Mouse (Mus musculus): Measurements from ENCODE around the gene Gna12.

Gna12 gene

DNA sequence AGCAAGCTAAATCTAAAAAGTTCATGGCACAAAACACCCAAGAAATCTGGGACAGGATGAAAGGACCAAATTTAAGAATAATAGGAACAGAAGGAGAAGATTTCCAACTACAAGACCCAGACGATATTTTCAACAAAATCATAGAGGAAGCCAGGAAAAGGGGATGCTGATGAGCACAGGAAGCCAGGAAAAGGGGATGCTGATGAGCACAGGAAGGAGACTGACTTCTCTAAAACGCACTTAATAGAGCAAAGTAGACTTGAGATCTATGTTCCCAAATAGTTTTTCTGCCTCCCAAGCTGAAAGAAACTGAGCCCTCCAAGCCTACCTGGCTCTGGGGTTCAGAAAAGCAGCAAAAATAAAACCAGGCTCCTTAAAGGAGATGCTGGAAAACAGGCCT lies 2.8 kb downstream of the Gna12 start:
- DNase-seq (ENCODE audit: low spot score in 2 of 2), result no peak

DNA sequence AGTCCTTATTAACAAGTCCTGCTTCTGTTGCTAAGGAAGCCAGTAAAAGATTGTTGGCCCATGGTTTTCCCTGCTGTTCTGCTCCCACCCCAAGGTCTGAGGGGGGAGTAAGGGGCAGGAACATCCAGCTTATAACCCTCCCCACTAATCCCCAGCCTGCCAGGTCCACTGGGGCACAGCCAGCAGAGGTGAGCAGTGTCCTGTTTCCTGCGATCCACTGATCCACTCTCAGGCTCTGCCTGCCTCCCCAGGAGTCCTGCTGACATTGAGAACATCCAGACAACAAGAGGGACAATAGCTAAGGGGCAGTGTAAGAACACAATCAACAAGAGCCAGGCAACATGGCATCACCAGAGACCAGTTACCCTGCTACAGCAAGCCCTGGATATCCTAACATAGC lies 3.4 kb downstream of the Gna12 start:
- no peak for DNase-seq (ENCODE audit: low spot score in 2 of 2)

DNA sequence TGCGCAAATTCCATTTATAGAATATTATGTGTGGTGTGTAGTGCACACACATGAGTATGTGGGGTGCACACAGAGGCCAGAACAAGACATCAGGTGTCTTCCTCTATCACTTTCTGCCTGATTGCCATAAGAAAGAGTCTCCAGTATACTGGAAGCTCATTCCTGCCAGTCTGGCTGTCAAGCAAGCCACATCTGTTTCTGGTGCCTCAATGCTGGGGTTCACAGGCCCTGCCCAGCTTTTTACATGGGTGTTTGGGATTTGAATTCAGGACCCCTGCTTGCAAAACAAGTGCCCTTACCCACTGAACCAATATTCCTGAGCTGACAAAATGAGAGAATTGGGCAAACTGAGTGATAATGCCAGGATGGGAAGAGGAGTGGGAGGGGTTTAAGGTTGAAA lies 4.1 kb downstream of the Gna12 start:
- DNase-seq (ENCODE audit: low spot score in 2 of 2), result no peak

- DNase-seq (ENCODE audit: low spot score in 2 of 2), result no peak
Measured at GRCm38 (mm10) chr5:140824126-140824525, 6.1 kb downstream of the Gna12 start.

- no peak for DNase-seq (ENCODE audit: low spot score in 2 of 2)
Measured at GRCm38 (mm10) chr5:140823386-140823785, 6.8 kb downstream of the Gna12 start.

DNA sequence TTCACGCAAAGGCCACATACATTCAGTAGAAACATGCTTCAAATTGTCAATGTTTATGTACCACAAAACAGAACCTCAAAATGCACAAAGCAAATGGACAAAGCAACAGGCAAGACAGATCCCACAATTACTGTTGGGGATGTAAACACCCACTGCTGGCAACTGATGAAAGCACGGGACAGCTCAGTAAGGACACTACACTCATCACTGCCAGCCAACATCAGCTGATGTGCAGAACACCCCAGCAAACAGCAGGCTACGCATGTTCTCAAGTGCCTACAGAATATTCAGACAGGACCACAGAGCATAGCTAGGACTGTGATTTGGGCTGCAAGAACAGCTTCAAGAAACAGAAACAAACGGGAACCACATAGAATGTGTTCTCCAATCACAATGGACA lies 8.3 kb downstream of the Gna12 start:
- no peak for DNase-seq (ENCODE audit: low spot score in 2 of 2)

DNA sequence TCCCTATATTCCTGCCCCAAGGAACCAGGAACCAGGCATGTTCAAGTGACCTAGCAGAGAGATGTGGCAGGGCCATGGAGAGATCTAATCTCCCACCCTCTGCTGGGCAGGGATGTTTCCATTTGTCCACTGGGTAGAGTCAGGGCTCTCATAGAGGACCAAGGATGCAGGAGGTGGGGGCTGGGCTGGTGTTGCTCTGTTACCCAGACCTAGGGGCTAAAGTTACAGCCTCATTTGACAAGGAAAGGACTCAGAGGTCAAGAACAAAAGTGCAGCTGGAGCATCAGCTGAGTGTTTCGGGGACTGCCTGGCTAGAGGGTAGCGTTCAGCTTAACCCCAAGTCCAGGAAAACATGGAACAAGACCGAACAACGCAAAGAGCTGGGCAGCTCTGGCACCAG lies 9.7 kb downstream of the Gna12 start:
- DNase-seq (ENCODE audit: low spot score in 2 of 2), result no peak

GRCm38 (mm10) chr5:140819594-140819993 lies 10.6 kb downstream of the Gna12 start:
- no peak for DNase-seq (ENCODE audit: low spot score in 2 of 2)

DNA sequence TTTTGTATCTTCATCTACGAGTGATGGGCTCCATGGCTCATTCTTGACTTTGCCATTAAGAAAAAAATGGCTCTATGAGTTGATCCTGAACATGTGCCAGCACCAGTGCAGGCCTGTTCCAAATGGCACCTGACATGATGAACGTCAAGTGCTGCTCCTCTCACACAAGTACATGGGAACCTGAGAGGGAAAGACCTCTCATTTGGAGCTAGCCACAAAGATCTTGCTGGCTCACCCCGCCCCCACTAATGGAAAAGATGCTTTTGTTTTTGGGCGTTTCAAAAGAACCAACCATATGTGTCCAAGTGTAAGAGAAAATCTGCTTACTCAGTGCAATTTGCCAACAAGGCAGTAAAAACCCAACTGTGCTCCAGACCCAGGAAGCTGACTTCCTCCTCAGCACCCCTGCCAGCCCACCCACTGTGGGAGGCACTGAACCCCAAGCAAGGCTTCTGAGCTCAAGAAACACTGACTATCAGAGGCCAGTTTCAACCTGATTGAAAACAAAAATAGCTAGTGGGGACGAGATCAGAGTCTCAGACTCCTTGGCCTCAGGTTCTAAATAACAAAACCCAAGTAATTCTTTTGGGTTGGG lies 11.7 kb downstream of the Gna12 start:
- no peak for DNase-seq (ENCODE audit: low spot score in 2 of 2)

GRCm38 (mm10) chr5:140816950-140817568 lies 13.2 kb downstream of the Gna12 start:
- DNase-seq (ENCODE audit: low spot score in 2 of 2), result no peak

DNA sequence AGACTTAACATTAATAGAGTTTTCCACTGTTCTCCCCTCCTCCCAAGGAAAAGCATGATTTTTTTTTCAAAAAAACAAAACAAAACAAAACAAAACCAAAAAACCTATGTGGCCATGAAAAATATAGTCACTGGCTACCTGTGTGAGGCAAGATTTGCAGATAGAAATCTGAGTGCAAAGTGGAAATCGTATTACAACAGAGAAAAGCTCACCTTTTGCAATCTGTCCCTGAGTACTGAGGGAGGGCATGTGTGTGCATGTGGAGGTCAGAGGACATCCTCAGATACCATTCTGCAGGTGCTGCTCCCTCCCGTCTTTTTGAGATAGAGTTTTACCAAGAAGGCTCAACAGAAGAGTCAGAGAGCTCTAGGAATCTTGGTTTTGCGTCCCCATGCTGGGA lies 14.2 kb downstream of the Gna12 start:
- DNase-seq (ENCODE audit: low spot score in 2 of 2), result no peak

- no peak for DNase-seq (ENCODE audit: low spot score in 2 of 2)
Measured at GRCm38 (mm10) chr5:140815059-140815728, 15.0 kb downstream of the Gna12 start.

- DNase-seq (ENCODE audit: low spot score in 2 of 2), result no peak
Measured at GRCm38 (mm10) chr5:140814403-140814802, 15.8 kb downstream of the Gna12 start.

GRCm38 (mm10) chr5:140812699-140813098 lies 17.5 kb downstream of the Gna12 start:
- DNase-seq (ENCODE audit: low spot score in 2 of 2), result no peak

DNA sequence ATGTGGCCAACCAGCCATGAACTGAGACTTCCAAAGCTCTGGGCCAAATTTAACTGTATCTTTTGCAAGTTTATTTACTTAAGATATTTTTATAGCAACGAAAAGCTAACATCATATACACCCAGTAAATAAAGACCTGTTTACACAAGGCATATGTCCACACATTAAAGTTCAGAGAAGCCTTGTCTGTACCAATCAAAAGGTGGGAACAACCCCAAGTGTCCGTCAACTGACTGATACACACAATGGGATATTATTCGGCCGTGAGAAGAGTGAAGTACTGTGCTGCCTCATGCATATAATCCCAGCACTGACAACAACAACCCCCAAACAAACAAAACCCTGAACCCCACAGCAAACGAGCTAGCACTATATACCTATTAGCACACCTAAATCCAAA lies 18.2 kb downstream of the Gna12 start:
- no peak for DNase-seq (ENCODE audit: low spot score in 2 of 2)

DNA sequence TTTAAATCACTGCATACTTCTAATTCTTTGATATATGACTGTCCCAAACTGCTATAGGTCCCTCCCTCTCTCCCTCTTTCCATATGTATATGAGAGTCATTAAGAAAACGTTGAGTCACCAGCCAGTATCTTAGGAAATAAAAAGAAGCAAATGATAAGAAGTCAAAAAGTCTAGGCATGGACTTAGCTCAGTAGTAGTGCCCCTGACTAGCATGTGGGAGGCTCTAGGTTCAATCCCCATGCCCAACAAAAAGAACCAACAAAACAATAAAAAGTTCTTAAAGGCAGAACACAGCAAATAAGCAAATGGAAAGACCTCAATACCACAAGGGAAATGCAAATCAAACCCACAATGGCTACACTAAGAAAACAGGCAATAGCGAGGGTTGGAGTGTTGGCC lies 18.8 kb downstream of the Gna12 start:
- DNase-seq (ENCODE audit: low spot score in 2 of 2), result no peak

GRCm38 (mm10) chr5:140806939-140807338 lies 23.3 kb downstream of the Gna12 start:
- DNase-seq (ENCODE audit: low spot score in 2 of 2), result no peak

- DNase-seq (ENCODE audit: low spot score in 2 of 2), result no peak
Measured at GRCm38 (mm10) chr5:140806252-140806651, 24.0 kb downstream of the Gna12 start.

- DNase-seq (ENCODE audit: low spot score in 2 of 2), result no peak
Measured at GRCm38 (mm10) chr5:140801782-140802181, 28.4 kb downstream of the Gna12 start.

DNA sequence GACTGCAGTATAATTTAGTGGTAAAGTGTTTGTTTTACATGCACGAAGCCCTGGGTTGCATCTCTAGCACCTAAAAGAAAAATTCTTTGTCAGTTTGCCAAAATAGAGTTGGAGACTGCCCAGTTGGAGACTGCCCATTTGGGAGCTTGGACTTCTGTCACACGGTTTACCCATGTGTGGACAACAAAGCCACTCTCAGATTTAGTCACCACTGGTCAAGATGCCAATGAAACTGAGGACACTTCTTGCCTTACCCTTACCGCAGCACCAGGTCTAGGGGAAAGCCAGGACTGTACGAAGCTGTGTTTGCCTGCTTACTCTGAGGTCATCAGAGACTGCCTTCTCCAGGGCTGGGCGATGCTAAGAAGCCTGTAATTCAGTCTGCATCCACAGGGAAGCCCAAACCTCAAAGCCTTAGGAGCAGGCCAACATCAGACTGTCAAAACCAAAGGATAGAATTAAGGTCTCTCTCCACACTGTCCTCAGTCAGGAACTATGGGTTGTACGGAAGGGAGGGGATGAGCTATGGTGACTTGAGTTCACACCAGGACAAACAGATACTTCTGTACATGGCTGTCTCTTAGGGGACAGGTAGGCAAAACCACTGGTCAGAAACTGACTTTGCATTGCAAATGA lies 29.8 kb downstream of the Gna12 start:
- DNase-seq (ENCODE audit: low spot score in 2 of 2), result no peak

DNA sequence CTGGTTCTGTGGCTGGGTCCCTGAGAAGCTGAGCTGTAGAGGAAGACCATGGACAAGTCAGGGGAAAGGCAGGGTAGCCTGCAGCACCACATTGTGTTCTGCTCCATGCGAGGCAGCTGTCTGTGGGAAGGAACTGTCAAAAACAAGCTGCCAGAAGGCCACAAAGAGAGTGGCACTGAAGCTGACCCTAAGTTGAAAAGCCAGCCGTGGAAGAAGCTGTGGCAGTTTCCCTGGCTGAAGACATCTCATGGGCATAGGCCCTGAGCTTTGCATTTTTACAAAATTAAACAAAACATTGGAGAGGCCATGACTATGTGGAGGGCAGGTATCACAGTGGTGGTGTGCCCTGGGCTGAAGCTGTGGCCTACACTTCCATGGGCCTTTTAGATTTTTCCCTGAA lies 31.0 kb downstream of the Gna12 start:
- DNase-seq (ENCODE audit: low spot score in 2 of 2), result no peak

GRCm38 (mm10) chr5:140798775-140799174 lies 31.5 kb downstream of the Gna12 start:
- DNase-seq (ENCODE audit: low spot score in 2 of 2), result no peak

GRCm38 (mm10) chr5:140798158-140798557 lies 32.1 kb downstream of the Gna12 start:
- no peak for DNase-seq (ENCODE audit: low spot score in 2 of 2)
